Mouse (Mus musculus): ENCODE measurements around the gene Crim1.

Gene Crim1

GRCm38 (mm10) chr17:78417381-78418281 lies 217.6 kb downstream of the Crim1 start, which contains the start of gene Fez2:
TSS of gene Fez2 (minus strand) at chr17:78418152.
- DNase-seq (ENCODE audit: low spot score in 2 of 2): peak; percentile 78 to 90

GRCm38 (mm10) chr17:78419216-78419615 lies 219.2 kb downstream of the Crim1 start:
- DNase-seq (ENCODE audit: low spot score in 2 of 2): no peak

- no peak for DNase-seq (ENCODE audit: low spot score in 2 of 2)
These were observed 225.0 kb downstream of the Crim1 start for GRCm38 (mm10) chr17:78425026-78425425.

Data from cerebellum, postnatal 4 days (tissue).